Mouse (Mus musculus) cerebellum, adult 2 months (tissue): Measurements from ENCODE around the gene Hdgfl3. TPM values are rescaled to one million over a fixed set of nuclear protein-coding genes. Genes with fewer than 3 reads are reported as not detected.

Experiments used
- DNase-seq, 2 experiments: peaks; one replicate each; pipeline ENCODE4 v3.0.0; 2021
- H3K27ac ChIP-seq: fragments of 200-500 bp; 2 replicates; pipeline ENCODE4 v1.5.1; 2012; ENCODE audit warnings: low read length, control low read depth, inconsistent platforms; ENCODE audit not compliant: insufficient read depth
- H3K27me3 ChIP-seq: fragments of 200-500 bp; 2 replicates; pipeline ENCODE4 v1.6.1; 2012; ENCODE audit warnings: inconsistent platforms, mild to moderate bottlenecking, low read length, moderate library complexity; ENCODE audit not compliant: control insufficient read depth, insufficient read depth
- H3K4me1 ChIP-seq: fragments of 200-500 bp; 2 replicates; pipeline ENCODE4 v1.6.1; 2011; ENCODE audit warnings: low read length; ENCODE audit not compliant: control insufficient read depth, insufficient read depth
- H3K4me3 ChIP-seq: fragments of 200-500 bp; replicated peaks from 2 replicates; pipeline ENCODE3; 2011; ENCODE audit warnings: mild to moderate bottlenecking, low read depth, low read length, control low read depth; ENCODE audit not compliant: insufficient read depth
- CTCF ChIP-seq: fragments of 200-500 bp; IDR thresholded peaks from 2 replicates; pipeline ENCODE4 v1.5.1; 2011; ENCODE audit warnings: low read depth, mild to moderate bottlenecking, control low read depth, low read length, moderate library complexity, borderline replicate concordance; ENCODE audit not compliant: insufficient read depth
- POLR2A ChIP-seq: fragments of 200-500 bp; IDR thresholded peaks from 2 replicates; pipeline ENCODE4 v1.6.1; 2011; ENCODE audit warnings: low read length, control low read depth, borderline replicate concordance; ENCODE audit not compliant: insufficient read depth
- WGBS: fragments of 180-500 bp; shearing (Covaris S2); methylation state at CpG from one replicate; pipeline ENCODE4 v1.1.7; 2018; 5-methylcytosine and 5-hydroxymethylcytosine counted together
- polyA plus RNA-seq: library from polyadenylated mRNA; depleted of rRNA; stranded (reverse); fragments of >200 nt; gene quantifications from 2 replicates; pipeline ENCODE4 v1.2.3, GENCODE M21; 2012

Hdgfl3 gene
- polyA plus RNA-seq, 1 experiment = 23.7 TPM

- Histone ChIP-seq H3K27ac (no peak overlapping the region), H3K27me3 (peaks cover 2% of the 10 kb centered on the region; the same call in 1 of the 2 replicates), H3K4me1 (no peaks in the 10 kb centered on the region; the same call in 1 of the 2 replicates), H3K4me3 (no peak overlapping the region)
- 75% methylated on average over 2 of the region's 2 CpGs for WGBS
- TF ChIP-seq CTCF = no peak
- TF ChIP-seq POLR2A = no peak
- DNase-seq = no peak
These were observed 72.8 kb downstream of the Hdgfl3 start for GRCm38 (mm10) chr7:81861461-81861860.

- WGBS = 78% methylated on average over 5 of the region's 5 CpGs
- Histone ChIP-seq H3K27ac (no peak overlapping the region), H3K4me1 (no peaks in the 10 kb centered on the region; the same call in 1 of the 2 replicates), H3K4me3 (no peak overlapping the region), H3K27me3 (peaks cover 2% of the 10 kb centered on the region; the same call in 1 of the 2 replicates)
- no peak for DNase-seq
- TF ChIP-seq POLR2A (no peak), CTCF (no peak)
These were observed 73.3 kb downstream of the Hdgfl3 start for GRCm38 (mm10) chr7:81860996-81861395.

- TF ChIP-seq POLR2A = no peak
- no peak for TF ChIP-seq CTCF
- H3K27me3 ChIP-seq = peaks cover 2% of the 10 kb centered on the region; the same call in 1 of the 2 replicates
- no peaks in the 10 kb centered on the region; the same call in 1 of the 2 replicates for H3K4me1 ChIP-seq
- DNase-seq = no peak
- no peak overlapping the region for H3K27ac ChIP-seq
- H3K4me3 ChIP-seq = no peak overlapping the region
- WGBS = 27% methylated on average over 11 of the region's 11 CpGs
These were observed 74.2 kb downstream of the Hdgfl3 start for GRCm38 (mm10) chr7:81860071-81860470.

- TF ChIP-seq POLR2A (no peak), CTCF (no peak)
- Histone ChIP-seq H3K27ac (no peak within 1 kb of the TSS), H3K27me3 (peaks cover 2% of the 10 kb centered on the region; the same call in 1 of the 2 replicates), H3K4me3 (peak within 1 kb of the TSS; percentile 6), H3K4me1 (no peaks in the 10 kb centered on the region; the same call in 1 of the 2 replicates)
- DNase-seq = peak; percentile 34 to 36
- WGBS = 1% methylated on average over 64 of the region's 64 CpGs
These were observed 75.1 kb downstream of the Hdgfl3 start, which contains the start of gene Tm6sf1 for GRCm38 (mm10) chr7:81858968-81859721. TSS of gene Tm6sf1 (plus strand) at chr7:81859001.

GRCm38 (mm10) chr7:81858236-81858635 is 76.0 kb downstream of the Hdgfl3 start:
- no peak for TF ChIP-seq CTCF
- TF ChIP-seq POLR2A = no peak
- Histone ChIP-seq H3K4me1 (no peaks in the 10 kb centered on the region; the same call in 1 of the 2 replicates), H3K27me3 (peaks cover 2% of the 10 kb centered on the region; the same call in 1 of the 2 replicates), H3K27ac (no peak overlapping the region), H3K4me3 (no peak overlapping the region)
- WGBS = 12% methylated on average over 9 of the region's 9 CpGs
- no peak for DNase-seq

- WGBS = 84% methylated on average over 4 of the region's 4 CpGs
These were observed 78.1 kb downstream of the Hdgfl3 start for GRCm38 (mm10) chr7:81856221-81856620.

GRCm38 (mm10) chr7:81855694-81856093 is 78.6 kb downstream of the Hdgfl3 start, which contains the start of gene Gm10160:
TSS of gene Gm10160 (minus strand) at chr7:81855794.
- DNase-seq = no peak
- Histone ChIP-seq H3K4me3 (no peak within 1 kb of the TSS), H3K4me1 (no peaks in the 10 kb centered on the region; the same call in 1 of the 2 replicates), H3K27ac (no peak within 1 kb of the TSS), H3K27me3 (peaks cover 2% of the 10 kb centered on the region; the same call in 1 of the 2 replicates)
- 89% methylated on average over 1 of the region's 1 CpGs for WGBS
- TF ChIP-seq CTCF = no peak

More at GRCm38 (mm10) chr7:81856221-81856620, 78.1 kb downstream of the Hdgfl3 start:
- Histone ChIP-seq H3K27me3 (peaks cover 2% of the 10 kb centered on the region; the same call in 1 of the 2 replicates), H3K27ac (no peak overlapping the region), H3K4me1 (no peaks in the 10 kb centered on the region; the same call in 1 of the 2 replicates), H3K4me3 (no peak overlapping the region)
- DNase-seq = no peak
- TF ChIP-seq CTCF (no peak), POLR2A (no peak)

- 40% methylated on average over 8 of the region's 8 CpGs for WGBS
- no peak for DNase-seq
- no peak overlapping the region for H3K4me3 ChIP-seq
- no peaks in the 10 kb centered on the region for H3K4me1 ChIP-seq
- peaks cover 2% of the 10 kb centered on the region; the same call in 1 of the 2 replicates for H3K27me3 ChIP-seq
- H3K27ac ChIP-seq = no peak overlapping the region
- TF ChIP-seq POLR2A = no peak
- no peak for TF ChIP-seq CTCF
These were observed 79.5 kb downstream of the Hdgfl3 start for GRCm38 (mm10) chr7:81854568-81855307.
